Mouse (Mus musculus) thymus, postnatal 4 days (tissue): ENCODE data around the gene Rbm17.
A peak's percentile ranks its signal among the peaks of the same experiment; 100 is the strongest.

ENCODE experiments used
- DNase-seq: peaks from one replicate; pipeline ENCODE4 v3.0.0; 2021

Rbm17 gene

DNA sequence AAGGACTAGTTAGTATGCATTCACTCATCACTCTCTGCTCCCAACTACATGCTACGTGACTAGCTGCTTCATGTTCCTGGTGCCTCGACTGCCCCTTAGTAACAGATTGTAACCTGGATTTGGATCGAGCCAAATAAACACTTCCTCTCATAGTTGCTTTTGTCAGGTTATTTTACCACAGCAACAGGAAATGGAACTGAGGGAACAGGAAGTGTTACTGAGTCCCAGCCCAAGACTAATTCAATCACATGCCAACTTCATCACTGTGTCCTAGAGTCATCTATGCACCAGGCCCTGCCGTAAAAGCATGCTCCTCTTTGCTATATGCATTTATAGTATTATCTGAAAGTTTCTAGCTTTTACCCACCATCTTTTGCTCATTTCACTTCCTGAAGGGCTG lies 16.0 kb downstream of the Rbm17 start:
- no peak for DNase-seq

DNA sequence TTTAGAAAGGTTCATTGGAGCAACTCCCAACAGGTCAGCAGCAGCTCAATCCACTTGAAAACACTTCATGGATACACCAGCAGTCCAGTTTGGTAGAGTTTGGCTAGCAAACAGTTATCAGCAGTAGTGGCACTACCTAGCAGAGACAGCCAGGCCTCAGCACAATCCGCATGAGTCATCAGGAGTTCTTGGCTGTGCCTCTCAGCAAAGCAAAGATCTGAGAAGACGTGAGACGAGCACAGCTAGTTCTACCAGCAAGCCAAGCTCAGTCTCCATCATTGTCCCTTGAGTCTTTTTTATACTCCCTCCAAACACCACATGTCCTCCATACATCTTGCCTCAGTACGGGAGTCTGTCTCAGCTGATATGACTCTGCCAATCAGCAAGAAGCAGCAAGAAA lies 24.6 kb downstream of the Rbm17 start:
- no peak for DNase-seq

DNA sequence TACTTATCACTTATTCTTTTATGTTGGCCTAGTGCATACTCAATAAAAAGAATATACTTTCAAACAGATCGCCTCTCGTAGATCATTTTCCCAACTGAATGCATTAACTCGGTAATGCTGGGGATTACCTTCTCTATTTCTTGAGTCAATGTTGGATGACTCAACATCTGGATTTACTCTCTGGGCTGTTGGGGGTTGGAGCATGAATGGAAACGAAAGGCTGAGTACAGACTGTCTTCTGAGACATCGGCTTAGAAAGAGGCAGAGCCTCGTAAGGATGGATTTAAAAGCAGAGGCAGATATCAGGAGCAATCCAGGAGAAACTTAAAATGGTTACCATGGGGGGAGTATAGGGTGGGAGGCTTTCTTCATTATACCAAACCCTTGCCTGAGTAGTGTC lies 25.8 kb downstream of the Rbm17 start:
- DNase-seq: no peak

DNA sequence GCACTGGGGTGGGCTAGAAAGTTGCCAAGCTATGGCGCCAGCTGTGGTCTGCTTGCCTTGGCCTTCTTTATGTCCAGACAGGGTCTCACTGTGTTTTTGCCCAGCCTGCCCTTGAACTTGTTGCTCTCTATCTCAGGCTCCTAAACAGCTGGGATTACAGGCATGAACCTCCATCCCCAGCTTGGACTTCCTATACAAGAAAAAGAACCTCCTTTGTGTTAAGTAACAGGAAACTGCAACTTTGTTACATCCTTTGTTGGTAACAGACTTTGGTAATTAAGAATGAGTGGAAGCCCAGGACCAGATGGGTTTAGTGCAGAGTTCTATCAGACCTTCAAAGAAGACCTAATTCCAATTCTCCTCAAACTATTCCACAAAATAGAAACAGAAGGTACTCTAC lies 30.3 kb downstream of the Rbm17 start:
- DNase-seq: no peak

DNA sequence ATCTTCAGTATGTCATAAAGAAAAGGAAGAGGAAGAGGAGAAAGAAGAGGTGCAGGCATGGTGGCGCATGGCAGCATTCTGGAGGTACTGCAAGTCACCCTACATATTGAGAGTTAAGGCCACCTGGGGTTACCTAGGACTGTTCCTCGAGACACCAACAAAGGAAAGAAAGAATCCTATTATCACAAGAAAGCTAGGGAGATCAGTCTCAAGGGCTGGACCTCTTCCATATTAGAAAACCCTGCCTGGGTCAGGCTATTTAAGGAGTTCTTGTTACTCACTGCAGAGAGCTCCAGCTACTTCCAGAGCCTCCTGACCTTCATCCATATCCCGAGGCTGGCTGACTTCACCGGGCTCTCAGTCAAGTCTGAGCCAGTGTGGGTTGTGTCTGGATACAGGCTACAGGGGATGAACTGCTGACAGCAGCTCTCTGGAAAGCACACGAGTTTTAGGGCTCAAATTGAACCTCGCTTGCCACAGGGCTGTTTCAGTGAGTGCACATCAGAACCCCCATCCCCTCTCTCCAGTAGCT lies 32.9 kb downstream of the Rbm17 start:
- DNase-seq: no peak

DNA sequence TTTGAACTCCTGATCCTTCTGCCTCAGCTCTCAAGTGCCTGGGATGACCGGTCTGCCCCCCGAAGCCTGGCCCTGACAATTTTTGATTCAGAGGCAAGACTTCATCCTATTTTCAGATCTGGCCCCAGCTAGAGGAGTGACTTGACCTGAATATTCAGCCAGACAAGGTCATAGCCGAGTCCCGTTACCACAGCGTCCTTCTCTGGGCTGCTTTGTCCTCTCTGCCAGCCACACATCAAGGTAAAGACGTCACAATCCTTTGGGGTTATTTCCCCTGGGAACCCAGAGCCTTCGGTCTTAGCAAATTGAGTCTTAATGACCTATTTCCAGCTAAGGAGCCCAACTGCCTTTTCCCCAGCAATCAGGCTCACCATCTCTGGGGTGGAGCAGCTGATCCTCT lies 35.5 kb downstream of the Rbm17 start:
- DNase-seq: no peak

DNA sequence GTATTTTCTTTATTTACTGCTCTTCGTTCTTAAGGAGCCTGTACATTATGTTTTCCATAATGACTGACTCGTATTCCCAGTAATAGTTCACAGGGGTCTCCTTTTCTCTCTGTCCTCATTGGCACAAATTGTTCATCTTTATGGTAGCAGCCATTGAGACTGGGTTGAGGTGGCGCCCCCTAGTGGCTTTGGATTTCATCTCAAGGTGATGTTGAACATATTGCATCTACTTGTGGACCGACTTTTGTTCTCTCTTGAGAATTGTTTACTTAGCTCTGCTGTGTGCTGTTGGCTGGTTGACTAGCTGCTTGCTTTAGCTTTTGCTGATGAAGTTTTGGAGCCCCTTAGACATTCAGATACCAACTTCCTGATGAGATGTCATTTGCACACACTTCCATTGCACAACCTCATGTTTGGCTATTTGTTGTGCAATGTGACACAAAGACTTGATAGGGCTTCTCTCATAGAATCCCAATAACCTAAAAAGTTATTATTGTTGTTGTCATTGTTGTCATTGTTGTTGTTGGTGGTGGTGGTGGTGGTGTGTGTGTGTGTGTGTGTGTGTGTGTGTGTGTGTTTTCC lies 36.1 kb downstream of the Rbm17 start:
- DNase-seq: peak; percentile 90

DNA sequence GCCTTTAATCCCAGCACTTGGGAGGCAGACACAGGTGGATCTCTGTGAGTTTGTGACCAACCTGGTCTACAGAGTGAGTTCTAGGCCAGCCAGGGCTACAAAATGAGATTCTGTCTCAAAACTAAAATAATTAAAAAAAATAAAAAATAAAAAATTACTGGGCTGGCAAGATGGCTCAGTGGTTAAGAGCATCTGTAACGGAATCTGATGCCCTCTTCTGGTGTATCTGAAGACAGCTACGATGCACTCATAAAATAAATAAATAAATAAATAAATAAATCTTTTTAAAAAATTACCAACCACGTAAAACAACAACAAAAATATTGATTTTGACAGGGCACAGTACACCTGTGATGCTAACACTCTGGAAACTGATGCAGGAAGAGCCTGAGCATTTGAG lies 37.1 kb downstream of the Rbm17 start:
- no peak for DNase-seq

DNA sequence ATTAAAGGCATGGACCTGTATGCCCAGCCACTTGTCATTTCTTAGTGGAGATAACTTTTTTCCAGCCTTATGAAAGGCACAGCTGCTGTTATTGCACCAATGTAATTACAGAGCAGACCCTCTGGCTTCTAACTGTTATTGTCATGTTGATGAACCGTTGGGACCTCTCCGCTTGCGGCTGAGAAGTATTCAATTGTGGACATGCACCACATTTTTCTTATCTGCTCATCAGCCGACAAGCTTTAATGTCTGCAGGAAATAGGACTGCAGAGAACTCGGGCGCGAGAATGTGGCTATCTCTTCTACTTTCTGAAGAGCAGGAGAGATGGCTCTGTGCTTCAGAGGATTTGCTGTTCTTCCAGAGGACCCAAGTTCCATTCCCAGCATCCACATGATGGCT lies 37.7 kb downstream of the Rbm17 start:
- no peak for DNase-seq

DNA sequence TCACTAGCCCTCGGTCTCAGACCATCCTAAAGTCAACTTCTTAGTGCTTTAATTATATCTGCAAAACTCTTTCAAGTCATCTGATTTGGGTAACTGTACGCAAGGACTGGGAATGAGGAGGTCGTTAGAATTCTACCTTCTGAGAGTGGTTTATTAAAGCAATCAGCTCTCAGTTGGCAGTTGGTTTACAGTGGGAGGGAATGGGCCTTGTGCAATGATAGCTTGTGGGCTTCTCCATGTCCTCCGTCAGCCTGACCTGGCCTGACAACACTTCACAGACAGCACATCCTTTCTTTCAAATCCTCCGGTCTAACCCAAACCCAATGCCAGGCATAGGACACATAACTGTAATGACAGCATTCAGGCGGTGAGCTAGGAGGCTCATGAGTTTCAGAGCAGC lies 39.2 kb downstream of the Rbm17 start:
- no peak for DNase-seq

DNA sequence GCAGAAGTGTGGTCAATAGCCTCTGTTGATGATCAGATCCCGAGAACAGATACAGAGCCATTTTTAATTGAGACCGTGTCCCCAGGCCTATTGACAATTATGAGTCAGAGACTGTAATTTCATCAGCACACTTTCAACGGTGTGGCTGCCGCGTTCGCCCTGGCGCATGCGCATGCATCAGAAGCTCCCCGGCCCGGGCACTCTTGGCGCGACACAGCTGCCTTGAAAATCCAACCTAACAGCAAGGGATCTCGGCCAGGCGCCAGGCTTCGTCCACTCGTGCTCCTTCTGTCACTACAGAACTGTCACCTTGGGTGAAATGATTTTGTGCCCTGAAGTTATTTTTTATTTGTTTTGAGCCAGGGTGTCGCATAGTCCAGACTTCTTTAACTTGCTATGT lies 40.7 kb downstream of the Rbm17 start:
- no peak for DNase-seq

DNA sequence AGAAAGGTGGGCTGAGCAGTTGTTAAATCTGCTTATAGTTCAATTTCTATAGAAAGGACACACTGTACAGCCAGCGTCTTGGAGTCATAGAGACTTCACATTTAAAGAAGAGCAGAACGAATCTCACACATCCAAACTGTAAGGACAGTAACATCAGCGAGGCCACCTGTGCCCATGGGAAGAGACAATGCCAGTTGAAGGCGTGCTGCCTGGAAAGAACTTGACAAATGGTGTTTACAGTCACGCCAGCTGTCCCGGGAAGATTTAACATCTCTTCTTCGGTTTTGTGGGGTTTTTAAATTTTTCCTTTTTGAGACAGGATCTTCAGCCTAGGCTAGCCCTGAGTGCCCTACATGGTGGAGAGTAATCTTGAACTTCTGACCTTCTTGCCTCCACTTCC lies 45.3 kb downstream of the Rbm17 start:
- DNase-seq: no peak

DNA sequence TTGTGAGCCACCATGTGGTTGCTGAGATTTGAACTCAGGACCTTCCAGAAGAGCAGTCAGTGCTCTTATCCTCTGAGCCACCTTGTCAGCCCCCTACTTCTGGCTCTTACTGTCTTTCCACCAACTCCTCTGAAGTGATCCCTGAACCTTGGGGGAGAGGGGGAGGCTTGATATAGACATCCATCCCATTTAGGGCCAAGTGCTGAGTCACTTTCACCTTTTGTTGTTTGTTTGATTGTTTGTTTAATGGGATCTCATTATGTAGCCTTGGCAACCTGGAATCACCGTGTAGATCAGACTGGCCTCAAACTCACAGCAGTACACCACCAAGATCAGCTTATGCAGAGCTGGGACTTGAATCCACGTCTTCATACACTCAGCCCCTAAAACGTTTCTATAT lies 46.7 kb downstream of the Rbm17 start:
- DNase-seq: no peak

DNA sequence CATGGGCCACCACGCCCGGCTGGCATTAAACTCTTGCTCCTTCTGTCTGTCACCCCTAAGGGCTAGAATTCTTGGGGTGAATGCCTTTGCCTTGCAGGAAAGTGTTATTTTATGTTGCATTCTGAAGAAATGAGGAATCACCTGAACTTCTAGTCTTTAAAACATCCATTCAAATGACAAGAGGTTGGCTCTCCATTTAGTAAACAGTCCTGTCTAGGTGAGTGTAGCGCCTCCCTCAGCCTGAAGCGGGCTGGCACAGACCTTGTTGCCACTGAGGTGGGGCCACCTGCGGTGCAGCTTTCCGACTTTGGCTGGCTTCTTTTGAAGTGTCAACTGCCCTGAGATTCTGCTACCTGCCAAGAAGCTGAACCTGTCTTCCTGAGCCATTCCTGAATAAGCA lies 48.6 kb downstream of the Rbm17 start:
- no peak for DNase-seq

DNA sequence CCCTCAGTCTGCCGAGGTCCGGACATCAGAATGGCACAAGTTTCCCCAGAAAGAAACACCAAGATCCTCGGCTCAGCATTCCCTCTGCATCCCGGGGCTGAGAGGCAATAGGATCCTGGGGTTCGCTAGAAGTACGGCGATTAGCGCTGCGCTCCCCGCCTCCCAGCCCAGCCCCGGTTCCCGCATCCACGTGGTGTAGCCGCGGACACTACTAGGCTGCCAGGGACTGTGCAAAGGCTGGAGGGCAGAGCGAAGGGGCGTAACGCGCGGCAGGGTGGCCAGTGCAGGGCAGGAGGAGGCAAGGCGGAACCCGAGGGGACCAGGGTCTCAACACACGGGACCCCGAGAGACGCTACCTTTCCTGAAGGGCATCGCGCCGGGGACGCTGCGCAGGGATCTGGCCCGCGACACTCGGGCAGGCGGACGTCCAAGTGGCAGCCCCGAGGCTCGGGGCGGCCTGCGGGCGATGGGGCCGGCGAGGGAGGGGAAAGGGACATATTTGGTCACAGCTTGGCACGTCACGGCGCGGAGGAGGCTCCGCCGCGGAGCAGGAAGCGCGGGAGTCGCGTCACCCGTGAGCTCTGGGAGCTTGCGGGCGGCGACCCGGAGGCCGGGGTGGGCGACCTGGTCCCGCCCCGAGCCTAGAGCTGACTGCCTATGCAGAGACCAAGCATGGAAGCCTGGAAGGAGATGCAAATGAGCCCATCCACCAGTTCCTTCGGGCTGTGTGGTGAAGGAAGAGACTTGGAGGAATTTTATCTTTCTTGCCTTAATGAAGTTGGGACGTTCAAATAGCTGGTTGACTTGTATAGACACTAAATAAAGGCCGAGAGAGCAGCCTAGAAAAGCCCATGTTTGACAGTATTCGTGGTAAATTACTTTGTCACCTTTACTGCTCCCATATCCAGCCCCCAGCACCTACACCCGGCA lies 50.2 kb downstream of the Rbm17 start, which contains the start of gene Pfkfb3:
Pfkfb3 (minus strand) TSS at position 607 of the 930 bp plus-strand sequence.
- peak; percentile 86 for DNase-seq

DNA sequence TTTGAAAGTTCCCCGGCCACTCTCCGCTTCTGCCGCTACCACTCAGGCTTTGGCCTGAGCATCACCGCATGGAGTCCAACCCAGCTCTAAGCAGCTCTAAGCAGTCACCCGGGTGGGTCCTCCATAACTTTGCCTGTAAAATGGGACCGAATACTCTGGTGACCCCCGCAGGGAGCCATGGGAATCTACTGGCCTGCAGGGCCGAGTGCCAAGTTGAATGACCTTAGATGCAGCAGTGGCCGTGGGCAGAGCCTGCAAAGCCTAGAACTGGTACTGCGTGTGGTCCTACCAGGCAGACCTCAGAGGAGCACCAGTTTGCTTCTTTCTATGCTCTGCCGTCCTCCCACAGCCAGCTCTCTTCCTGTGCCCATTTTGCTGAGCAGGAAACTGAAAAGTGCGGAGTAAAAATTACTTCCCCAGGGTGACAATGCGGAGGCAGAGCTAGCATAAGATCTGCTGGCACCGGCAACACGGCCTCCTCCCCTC lies 50.9 kb downstream of the Rbm17 start:
- peak; percentile 59 for DNase-seq

DNA sequence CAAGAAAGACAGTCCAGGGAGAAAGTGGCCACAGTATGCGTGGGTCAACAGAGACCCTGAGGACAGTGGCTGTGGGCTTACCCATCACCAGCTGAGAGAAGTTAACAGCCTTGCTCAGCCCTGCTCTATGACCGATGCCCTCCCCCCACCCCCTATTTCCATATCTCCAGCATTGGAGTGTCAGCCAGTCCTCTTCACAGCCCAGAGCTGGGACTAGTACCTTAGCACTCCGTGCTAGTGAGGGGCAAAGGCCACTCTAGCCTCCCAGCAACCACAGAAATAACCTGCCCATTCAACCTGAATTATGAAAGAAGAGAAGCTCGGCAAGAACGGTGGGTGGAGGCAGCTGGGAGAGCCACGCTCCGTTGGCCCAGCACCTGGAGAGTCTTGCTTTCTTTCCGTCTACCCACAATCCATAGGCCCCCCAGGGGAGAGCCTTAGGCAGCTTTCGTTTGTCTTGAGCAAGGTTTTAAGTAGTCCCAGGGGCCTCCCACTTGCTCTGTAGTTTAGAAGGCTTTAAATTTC lies 51.6 kb downstream of the Rbm17 start:
- peak; percentile 56 for DNase-seq

DNA sequence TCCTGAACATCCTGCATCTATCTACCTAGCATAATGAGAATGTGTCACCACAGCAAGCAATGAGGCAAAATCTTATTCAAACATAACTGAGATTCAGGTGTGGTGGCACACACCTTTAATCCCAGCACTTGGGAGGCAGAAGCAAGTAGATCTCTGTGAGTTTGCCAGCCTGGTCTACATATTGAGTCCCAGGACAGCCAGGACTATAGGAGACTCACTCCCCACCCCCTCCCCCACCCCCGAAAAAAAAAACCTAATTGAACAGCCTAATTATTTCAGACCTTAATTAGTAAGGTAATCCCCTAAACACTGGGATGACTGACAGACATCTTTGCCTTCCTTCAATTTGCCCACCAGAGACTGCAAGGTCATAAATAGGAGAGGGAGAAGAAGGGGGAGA lies 52.2 kb downstream of the Rbm17 start:
- no peak for DNase-seq

DNA sequence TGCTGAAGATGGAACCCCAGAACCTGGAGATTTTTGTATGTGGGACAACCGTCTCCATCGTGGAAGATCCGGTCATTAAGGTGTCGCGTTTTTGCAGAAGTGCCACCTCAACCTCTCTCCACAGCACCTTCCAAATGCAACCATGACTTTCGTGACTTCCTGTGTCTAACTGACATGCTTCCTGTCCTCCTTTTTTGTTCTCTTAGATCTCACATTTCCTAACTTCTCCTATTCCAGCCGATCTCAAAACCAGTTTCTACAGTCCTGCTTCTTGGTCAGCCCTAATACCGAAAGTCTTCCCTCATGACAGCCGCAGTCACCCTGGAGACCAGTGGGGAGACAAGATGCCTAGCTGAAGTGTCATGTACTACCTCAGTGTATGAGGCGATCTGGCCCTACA lies 55.4 kb downstream of the Rbm17 start:
- peak; percentile 47 for DNase-seq

DNA sequence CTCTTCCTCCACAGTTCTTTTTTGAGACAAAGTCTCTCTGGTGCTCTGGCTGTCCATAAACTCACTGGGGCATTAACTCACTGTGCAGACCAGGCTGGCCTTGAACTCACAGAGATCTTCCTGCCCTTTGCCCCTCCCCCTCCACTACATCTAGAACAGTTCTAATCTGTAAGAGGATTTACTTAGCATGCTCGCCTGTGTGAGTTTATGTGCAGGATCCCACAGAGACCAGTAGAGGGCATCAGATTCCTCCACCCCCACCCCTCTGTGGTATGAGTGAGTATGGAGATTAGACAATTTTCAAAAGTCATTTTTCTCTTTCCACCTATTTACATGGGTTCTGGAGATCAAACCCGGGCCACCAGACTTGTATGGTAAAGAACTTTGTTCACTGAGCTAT lies 56.3 kb downstream of the Rbm17 start:
- peak; percentile 63 for DNase-seq

DNA sequence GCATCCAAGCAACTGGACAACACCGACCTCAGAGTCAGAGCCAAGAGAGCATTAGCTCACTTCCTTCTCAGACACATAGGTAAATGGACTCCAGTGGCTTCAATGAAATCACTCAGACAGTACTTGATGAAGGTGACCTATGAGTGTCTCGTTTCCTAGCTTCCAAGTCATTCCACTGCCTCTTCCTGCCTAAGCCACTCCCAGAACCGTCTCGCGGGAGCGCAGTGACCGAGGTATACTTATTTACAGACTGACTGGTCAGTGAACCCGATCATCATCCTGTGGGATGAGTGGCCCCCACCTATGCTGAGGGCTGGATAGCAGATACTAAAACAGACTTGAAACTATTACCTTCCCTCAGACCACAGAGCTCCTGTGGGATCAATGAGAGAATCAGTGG lies 57.9 kb downstream of the Rbm17 start:
- no peak for DNase-seq

DNA sequence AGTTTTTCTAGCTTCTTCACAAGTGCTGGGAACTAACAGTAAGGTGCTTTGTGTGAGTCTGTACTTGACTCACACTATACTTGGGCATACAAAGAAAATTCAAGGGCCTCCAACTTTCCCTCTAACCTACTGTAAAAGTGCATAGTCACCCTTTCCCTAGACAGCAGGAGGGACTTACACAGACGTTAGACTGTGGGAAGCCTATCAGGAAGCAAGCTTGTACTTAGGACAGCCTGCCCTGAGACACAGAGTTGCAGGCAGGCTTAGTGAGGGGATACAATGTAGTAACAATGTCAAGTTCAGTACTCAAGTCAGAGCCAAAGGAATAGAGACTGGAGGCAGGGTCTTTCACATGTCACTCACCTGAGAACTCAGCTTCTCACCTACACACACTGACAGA lies 58.6 kb downstream of the Rbm17 start:
- DNase-seq: no peak

DNA sequence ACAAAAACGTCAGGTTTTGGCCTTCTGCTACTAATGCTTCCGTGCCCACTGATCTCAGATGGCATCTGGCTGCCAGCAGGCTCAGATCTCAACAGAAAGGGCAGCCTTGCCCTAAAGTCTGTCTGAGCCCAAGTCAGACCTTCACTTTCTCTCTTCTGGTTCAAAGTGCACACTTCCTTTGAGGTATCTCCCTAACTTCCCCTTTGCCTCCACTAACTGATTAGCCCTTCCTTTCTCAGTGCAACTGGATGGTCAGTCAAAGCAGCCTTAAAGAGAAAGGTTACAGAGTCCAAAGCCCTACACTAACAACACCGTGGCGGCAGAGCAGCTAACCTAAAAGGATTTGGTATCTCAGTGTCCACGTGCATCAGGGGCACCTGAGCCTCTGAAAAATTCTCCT lies 59.6 kb downstream of the Rbm17 start:
- DNase-seq: no peak

DNA sequence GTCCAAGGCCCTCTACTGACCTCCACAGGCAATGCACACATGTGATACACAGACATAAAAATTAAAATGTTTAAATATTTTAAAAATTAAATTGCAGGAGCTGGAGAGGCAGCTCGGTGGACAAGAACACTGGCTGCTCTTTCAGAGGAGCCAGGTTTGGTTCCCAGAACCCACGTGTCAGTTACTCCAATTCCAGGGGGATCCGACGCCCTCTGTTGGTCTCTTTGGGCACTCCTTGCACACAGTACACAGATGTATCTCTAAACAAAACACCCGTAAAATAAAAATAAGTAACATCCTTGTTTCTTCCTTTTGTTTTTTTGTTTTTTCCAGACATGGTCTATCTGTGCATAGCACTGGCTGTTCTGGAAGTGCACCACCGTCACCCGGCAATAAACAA lies 60.8 kb downstream of the Rbm17 start:
- no peak for DNase-seq
